Mouse (Mus musculus) testis, adult 2 months (tissue): ENCODE measurements around the gene Trpm8. TPM values are rescaled to one million over a fixed set of nuclear protein-coding genes. Genes with fewer than 3 reads are reported as not detected.

Experiments
- H3K27ac ChIP-seq: fragments of 200-500 bp; 2 replicates; pipeline ENCODE4 v1.5.1; 2012; ENCODE audit warnings: low read depth, low read length; ENCODE audit not compliant: control insufficient read depth, insufficient read depth
- H3K27me3 ChIP-seq: fragments of 200-500 bp; 2 replicates; pipeline ENCODE4 v1.6.1; 2012; ENCODE audit warnings: mild to moderate bottlenecking, low read length, moderate library complexity; ENCODE audit not compliant: control insufficient read depth, insufficient read depth
- H3K36me3 ChIP-seq: fragments of 200-500 bp; 2 replicates; pipeline ENCODE4 v1.6.1; 2012; ENCODE audit warnings: mild to moderate bottlenecking, low read length; ENCODE audit not compliant: control insufficient read depth, insufficient read depth
- H3K4me1 ChIP-seq: fragments of 200-500 bp; 2 replicates; pipeline ENCODE4 v1.6.1; 2012; ENCODE audit warnings: low read length; ENCODE audit not compliant: control insufficient read depth, insufficient read depth
- H3K4me3 ChIP-seq: fragments of 200-500 bp; 2 replicates; pipeline ENCODE4 v1.5.1; 2012; ENCODE audit warnings: low read depth, mild to moderate bottlenecking, low read length, moderate library complexity, mixed read lengths; ENCODE audit not compliant: control insufficient read depth
- CTCF ChIP-seq: fragments of 200-500 bp; IDR thresholded peaks from 2 replicates; pipeline ENCODE4 v1.5.1; 2012; ENCODE audit warnings: low read depth, mild to moderate bottlenecking, inconsistent platforms, low read length, moderate library complexity; ENCODE audit not compliant: control insufficient read depth, insufficient read depth, insufficient replicate concordance
- POLR2A ChIP-seq: fragments of 200-500 bp; IDR thresholded peaks from 2 replicates; pipeline ENCODE4 v1.6.1; 2012; ENCODE audit warnings: low read depth, mild to moderate bottlenecking, inconsistent platforms, low read length, moderate library complexity; ENCODE audit not compliant: control insufficient read depth
- polyA plus RNA-seq: library from polyadenylated mRNA; depleted of rRNA; stranded (reverse); fragments of >200 nt; gene quantifications from 2 replicates; pipeline ENCODE4 v1.2.3, GENCODE M21; 2012

Trpm8 gene
- polyA plus RNA-seq, 1 experiment = 4.7 TPM

DNA sequence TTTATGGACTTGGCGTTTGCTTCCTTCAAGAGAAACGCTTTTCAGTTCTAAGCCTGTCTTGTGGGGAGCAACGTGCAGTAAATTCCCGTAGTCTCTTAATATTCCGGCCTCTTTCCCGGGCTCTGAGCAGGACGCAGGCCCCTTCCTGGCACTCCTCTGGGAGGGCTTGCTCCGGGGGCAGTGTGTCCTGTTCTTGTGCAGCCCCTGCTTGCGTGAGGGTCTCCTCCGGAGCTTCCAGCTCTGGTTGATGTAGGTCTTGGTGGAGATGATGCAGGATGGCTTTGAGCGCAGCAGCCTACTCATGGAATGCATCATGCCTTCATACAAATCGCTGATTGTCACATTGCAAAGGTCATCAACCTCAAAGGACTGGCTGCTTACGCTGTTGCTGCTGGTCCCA lies 11.3 kb upstream of the Trpm8 start:
- Histone ChIP-seq H3K36me3 (peaks cover 49% of the 10 kb centered on the region), H3K27ac (no peak overlapping the region), H3K4me1 (no peaks in the 10 kb centered on the region), H3K4me3 (no peak overlapping the region), H3K27me3 (no peaks in the 10 kb centered on the region)
- no peak for TF ChIP-seq CTCF
- TF ChIP-seq POLR2A = no peak

DNA sequence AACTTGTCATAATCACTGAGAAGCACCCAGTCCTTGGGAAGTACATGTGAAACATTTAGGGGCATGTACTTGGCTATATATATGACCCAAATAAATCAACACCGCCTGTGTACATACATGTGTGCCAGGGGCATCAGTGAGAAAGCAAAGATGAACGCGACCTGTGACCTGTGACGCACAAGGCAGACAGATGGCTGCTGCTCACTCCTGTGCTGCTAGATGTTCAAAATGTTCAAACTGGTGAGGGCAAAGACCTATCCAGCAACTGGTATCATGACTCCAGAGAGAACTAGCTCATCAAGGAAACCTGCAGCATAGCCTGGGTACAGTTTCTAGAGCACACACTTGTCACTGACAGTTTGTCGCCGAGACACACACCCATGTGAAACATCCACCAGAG lies 10.0 kb upstream of the Trpm8 start:
- H3K4me1 ChIP-seq = no peaks in the 10 kb centered on the region
- H3K27ac ChIP-seq = no peak overlapping the region
- no peak for TF ChIP-seq POLR2A
- no peak for TF ChIP-seq CTCF
- H3K4me3 ChIP-seq = no peak overlapping the region
- peaks cover 49% of the 10 kb centered on the region for H3K36me3 ChIP-seq
- no peaks in the 10 kb centered on the region for H3K27me3 ChIP-seq

DNA sequence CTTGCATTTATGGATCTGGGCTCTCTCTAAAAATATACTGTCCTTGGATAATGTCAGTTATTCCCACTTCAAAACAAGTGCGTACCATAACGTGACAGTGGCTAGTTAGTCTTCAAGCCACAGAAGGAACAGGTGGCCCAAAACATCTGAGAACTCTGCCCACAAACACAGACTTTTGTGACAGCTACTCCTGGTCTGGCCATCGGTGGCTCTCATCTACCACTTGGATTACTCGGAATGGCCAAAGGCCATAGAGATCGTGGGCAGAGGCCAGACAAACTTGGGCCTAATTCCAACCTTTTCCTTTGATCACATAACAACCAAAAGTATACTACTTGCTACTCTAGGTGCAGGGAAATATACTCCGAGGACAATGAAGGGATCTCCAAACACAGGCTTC lies 9.4 kb upstream of the Trpm8 start:
- TF ChIP-seq POLR2A = no peak
- TF ChIP-seq CTCF = no peak
- H3K4me1 ChIP-seq = no peaks in the 10 kb centered on the region
- H3K4me3 ChIP-seq = no peak overlapping the region
- peaks cover 48% of the 10 kb centered on the region for H3K36me3 ChIP-seq
- no peaks in the 10 kb centered on the region for H3K27me3 ChIP-seq
- H3K27ac ChIP-seq = no peak overlapping the region

DNA sequence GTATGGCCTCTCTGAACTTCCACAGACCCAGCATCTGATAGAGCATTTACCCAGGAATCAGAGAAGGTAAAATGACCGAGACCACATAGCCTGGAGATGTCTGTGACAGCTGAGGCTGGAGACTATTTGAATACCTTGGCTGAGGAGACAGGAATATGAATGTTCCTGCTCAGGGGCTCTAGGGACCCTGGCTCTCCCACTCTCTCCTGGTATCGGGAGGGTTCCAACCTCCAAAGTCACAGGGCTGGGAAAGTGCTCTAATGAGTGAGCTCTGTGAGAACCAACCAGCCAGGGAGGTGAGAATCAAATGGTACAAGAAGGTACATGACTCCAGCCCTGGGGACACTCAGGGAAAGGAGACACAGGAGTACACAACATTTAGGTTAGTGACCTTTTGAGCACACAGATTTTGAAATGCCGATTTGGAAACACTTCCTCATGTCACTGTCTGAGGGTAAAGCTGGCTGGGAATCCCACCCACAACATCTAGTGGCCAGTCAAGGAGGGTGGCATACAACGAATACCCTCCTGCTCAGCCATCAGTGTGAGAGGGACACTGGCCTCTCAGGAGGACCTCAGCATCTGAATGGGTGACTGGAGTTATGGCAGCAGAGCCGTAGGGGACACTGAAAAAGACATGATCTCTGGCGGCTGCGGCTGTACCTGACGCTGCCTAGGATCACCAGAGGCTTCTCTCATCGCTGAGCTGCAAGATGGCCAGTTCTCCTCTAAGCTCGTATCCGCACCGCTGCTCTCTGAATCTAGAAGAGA lies 7.7 kb upstream of the Trpm8 start:
- TF ChIP-seq CTCF (no peak), POLR2A (no peak)
- H3K4me3 ChIP-seq = no peak overlapping the region
- H3K36me3 ChIP-seq = peaks cover 44% of the 10 kb centered on the region
- no peak overlapping the region for H3K27ac ChIP-seq
- H3K4me1 ChIP-seq = no peaks in the 10 kb centered on the region
- H3K27me3 ChIP-seq = no peaks in the 10 kb centered on the region

DNA sequence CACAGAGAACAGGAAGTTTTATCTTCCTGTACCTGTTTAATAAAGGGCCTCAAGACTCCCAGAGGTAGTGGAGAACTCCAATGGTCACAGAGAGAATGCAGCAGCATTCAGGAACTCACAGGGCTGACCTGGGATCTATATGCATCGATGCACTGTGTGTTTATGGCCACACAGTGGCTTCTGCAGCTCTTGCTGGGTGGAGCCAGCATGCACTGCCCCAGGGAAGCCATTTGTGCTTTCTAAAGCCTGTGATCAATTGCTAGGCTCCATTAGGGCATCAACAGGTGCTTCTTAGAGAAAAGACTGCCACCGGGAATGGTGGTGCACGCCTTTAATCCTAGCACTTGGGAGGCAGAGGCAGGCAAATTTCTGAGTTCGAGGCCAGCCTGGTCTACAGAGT lies 4.6 kb upstream of the Trpm8 start:
- TF ChIP-seq POLR2A (no peak), CTCF (no peak)
- Histone ChIP-seq H3K4me1 (peaks cover 12% of the 10 kb centered on the region), H3K27me3 (no peaks in the 10 kb centered on the region), H3K36me3 (peaks cover 20% of the 10 kb centered on the region), H3K27ac (no peak overlapping the region), H3K4me3 (no peak overlapping the region)

DNA sequence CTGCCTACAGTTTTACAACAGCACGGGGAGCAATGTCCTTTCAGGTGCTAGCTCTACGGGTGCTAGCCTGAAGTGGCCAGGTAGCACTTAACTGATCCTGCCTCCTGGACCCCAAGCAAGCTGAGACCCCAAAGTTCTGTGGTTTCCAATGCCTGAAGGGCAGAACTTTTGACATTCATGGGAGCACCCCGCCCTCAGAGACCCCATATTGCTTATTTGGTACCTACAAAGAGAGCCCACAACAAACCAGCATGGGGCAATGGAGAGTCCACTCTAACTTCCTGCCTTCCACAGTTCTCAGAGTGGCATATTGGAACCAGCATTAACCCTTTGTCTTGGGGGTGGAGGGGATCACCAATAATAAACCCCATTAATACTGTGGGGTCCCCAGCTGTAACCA lies 4.1 kb upstream of the Trpm8 start:
- Histone ChIP-seq H3K4me3 (no peak overlapping the region), H3K36me3 (peaks cover 16% of the 10 kb centered on the region), H3K4me1 (peaks cover 17% of the 10 kb centered on the region), H3K27me3 (no peaks in the 10 kb centered on the region), H3K27ac (no peak overlapping the region)
- TF ChIP-seq POLR2A (no peak), CTCF (no peak)

DNA sequence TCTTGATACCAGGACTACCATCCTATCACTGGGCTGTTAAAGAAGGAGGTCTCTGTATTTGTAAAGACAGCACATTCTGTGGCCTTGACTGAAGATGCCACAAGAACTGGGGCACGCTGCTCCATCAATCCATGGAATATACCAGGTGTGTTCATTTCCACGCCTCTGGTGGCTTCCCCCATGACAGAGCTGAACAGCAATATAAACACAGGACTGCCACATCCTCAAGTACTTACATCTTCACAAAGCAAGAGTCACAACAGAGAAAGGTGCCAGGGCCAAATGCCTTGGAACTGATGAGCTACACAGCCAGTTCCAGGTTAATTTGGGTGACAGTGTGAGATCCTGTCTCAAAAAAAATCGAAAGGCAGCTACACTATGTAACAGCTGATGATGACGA lies 3.6 kb upstream of the Trpm8 start:
- Histone ChIP-seq H3K36me3 (peaks cover 12% of the 10 kb centered on the region), H3K4me3 (no peak overlapping the region), H3K27ac (no peak overlapping the region)

More for the DNA sequence above, 3.6 kb upstream of the Trpm8 start:
- TF ChIP-seq POLR2A (no peak), CTCF (no peak)
- Histone ChIP-seq H3K4me1 (peaks cover 18% of the 10 kb centered on the region), H3K27me3 (no peaks in the 10 kb centered on the region)
